Mouse (Mus musculus) ES-Bruce4 (cell line): ENCODE data around the gene Cbx8. TPM values are rescaled to one million over a fixed set of nuclear protein-coding genes. Genes with fewer than 3 reads are reported as not detected.
A peak's percentile ranks its signal among the peaks of the same experiment; 100 is the strongest.

Source experiments
- H3K27ac ChIP-seq: 2 replicates; pipeline ENCODE4 v1.5.1; 2012; ENCODE audit warnings: low read length, inconsistent platforms; ENCODE audit not compliant: insufficient read depth
- H3K27me3 ChIP-seq: 2 replicates; pipeline ENCODE4 v1.6.1; 2012; ENCODE audit warnings: mild to moderate bottlenecking, low read length, inconsistent platforms; ENCODE audit not compliant: control insufficient read depth, poor library complexity, insufficient read depth, severe bottlenecking
- H3K36me3 ChIP-seq: 2 replicates; pipeline ENCODE4 v1.6.1; 2012; ENCODE audit warnings: inconsistent platforms, mild to moderate bottlenecking, low read length, moderate library complexity; ENCODE audit not compliant: control insufficient read depth, poor library complexity, insufficient read depth, severe bottlenecking
- H3K4me1 ChIP-seq: one replicate; pipeline ENCODE4 v1.8.1; 2011; ENCODE audit warnings: low read length; ENCODE audit not compliant: control insufficient read depth, insufficient read depth
- H3K4me3 ChIP-seq: 2 replicates; pipeline ENCODE4 v1.5.1; 2011; ENCODE audit warnings: low read depth, mild to moderate bottlenecking, low read length
- H3K9ac ChIP-seq: 2 replicates; pipeline ENCODE4 v1.6.1; 2012; ENCODE audit warnings: low read depth, mild to moderate bottlenecking, inconsistent platforms; ENCODE audit not compliant: poor library complexity, severe bottlenecking
- H3K9me3 ChIP-seq: replicated peaks from 2 replicates; pipeline ENCODE4 v1.6.1; 2012; ENCODE audit warnings: mild to moderate bottlenecking, low read length, inconsistent platforms; ENCODE audit not compliant: control insufficient read depth, poor library complexity, insufficient read depth, severe bottlenecking
- CTCF ChIP-seq: IDR thresholded peaks from one replicate; pipeline ENCODE4 v1.8.1; 2011; ENCODE audit warnings: low read depth, low read length
- EP300 ChIP-seq: IDR thresholded peaks from 2 replicates; pipeline ENCODE4 v1.6.1; 2011; ENCODE audit warnings: low read depth, low read length; ENCODE audit not compliant: insufficient read depth
- POLR2A ChIP-seq: IDR thresholded peaks from one replicate; pipeline ENCODE4 v1.8.1; 2011; ENCODE audit warnings: low read length; ENCODE audit not compliant: insufficient read depth
- polyA plus RNA-seq: library from polyadenylated mRNA; stranded (reverse); fragments of >200 nt; gene quantifications from 2 replicates; pipeline ENCODE4 v1.2.4, GENCODE M21; 2011; ENCODE audit warnings: low read depth; ENCODE audit not compliant: missing spikeins, insufficient read depth, insufficient read length

Gene Cbx8
- polyA plus RNA-seq, 1 experiment: 0.75 TPM

- H3K9me3 ChIP-seq: no peaks in the 10 kb centered on the region
- no peak overlapping the region for H3K9ac ChIP-seq
- no peak overlapping the region for H3K4me3 ChIP-seq
- peaks cover 38% of the 10 kb centered on the region for H3K27me3 ChIP-seq
- H3K4me1 ChIP-seq: no peaks in the 10 kb centered on the region
- no peak overlapping the region for H3K27ac ChIP-seq
- H3K36me3 ChIP-seq: no peaks in the 10 kb centered on the region
- TF ChIP-seq POLR2A: no peak
- TF ChIP-seq EP300: no peak
- no peak for TF ChIP-seq CTCF
These were observed 4.0 kb upstream of the Cbx8 start for GRCm38 (mm10) chr11:119044551-119045337.

DNA sequence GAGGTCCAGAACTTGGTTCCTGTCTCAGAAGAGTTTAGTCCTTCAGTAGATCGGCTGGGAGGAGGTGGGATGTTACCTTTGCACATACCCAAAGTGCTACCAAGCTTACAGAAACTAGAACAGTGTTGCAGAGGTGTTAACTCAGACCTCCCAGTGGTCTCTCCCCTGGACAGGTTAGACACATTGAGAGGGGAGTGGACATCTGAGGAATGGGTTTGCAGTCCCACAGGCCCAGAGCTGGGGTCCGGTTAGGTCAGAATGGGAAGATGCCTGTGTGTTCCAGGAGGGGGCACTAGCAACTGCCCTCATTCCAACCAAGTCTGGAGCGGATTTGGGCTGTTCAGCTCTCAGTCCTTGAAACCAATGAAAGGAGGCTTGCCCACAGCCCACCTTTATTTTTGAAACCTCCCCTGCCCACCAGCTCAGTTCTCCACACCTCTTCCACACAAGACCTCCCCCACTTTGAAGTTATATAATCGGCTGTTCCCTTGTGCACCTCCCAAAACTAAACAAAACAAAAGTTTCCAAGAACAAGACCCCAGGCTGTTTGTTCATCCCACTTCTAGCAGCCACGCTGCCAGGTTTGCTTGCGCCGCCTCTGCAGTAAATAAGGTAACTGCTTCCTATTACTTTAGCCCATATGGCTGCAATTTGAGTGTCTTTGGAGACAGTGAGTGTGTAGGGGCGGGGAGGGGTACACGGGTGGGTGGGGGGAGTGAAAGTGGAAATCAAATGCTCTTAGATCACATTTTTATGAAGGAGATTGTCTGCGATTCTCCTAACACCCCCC, 3.2 kb upstream of the Cbx8 start:
- no peak overlapping the region for H3K4me3 ChIP-seq
- TF ChIP-seq CTCF: peak; percentile 58
- TF ChIP-seq EP300: no peak
- no peak overlapping the region for H3K9ac ChIP-seq
- no peaks in the 10 kb centered on the region for H3K4me1 ChIP-seq
- no peak overlapping the region for H3K27ac ChIP-seq
- peaks cover 33% of the 10 kb centered on the region for H3K27me3 ChIP-seq
- no peaks in the 10 kb centered on the region for H3K36me3 ChIP-seq
- no peaks in the 10 kb centered on the region for H3K9me3 ChIP-seq

DNA sequence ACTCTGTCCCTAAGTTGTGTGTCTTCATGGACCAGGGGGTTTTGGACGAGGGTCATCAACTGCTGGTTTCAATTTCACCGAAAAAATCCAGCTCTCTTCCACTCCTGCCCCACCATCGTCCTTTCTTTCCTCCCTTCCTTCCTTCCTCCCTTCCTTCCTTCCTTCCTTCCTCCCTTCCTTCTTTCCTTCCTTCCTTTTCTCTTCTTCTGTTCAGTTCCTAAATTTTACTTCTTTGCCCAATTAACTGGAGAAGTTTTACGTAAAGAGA, 2.4 kb upstream of the Cbx8 start:
- Histone ChIP-seq H3K4me3 (no peak overlapping the region), H3K4me1 (no peaks in the 10 kb centered on the region), H3K36me3 (no peaks in the 10 kb centered on the region), H3K27me3 (peaks cover 36% of the 10 kb centered on the region), H3K9ac (no peak overlapping the region), H3K27ac (no peak overlapping the region), H3K9me3 (no peaks in the 10 kb centered on the region)
- TF ChIP-seq POLR2A (no peak), EP300 (no peak), CTCF (no peak)

DNA sequence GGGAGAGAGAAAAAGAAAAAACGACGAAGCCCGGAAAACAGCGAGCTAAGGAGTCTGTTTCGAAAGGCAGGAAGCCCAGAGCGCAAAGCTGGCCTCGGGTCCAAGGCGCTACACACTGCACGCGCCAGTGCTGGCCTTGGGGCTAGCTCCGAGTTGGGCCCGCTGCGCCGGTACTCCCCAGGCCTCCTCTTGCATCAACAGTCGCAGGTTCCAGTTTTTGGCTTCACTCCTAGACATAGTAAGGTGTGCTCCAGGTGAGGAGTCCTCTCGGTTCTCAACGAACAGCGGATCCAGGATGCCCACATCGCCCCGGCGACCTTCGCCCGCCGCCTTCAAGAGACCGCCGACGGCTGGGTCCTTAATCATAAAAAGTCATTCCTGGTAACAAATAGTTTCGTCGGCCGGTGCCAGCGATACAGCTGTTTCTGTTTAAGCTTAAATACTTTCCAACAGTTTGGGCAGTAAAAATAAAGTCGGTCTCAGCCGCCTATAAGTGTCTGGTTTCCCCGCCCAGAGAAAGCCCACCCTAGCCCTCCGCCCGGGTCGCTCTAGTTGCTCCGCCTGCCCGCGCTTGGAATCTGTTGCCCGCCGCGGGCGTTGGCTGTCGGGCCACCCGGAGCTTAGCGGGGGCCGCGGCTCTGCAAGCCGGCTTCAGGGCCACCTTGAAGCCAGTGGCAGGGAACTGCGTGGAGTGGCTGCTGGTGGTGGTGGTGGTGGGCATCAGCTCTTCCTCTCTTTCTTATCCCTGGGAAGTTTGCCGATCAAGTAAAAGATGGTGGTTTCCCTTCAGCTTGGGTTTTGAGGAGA, 1.9 kb upstream of the Cbx8 start:
- Histone ChIP-seq H3K27me3 (peaks cover 37% of the 10 kb centered on the region), H3K36me3 (no peaks in the 10 kb centered on the region), H3K4me1 (no peaks in the 10 kb centered on the region), H3K9me3 (no peaks in the 10 kb centered on the region), H3K27ac (no peak overlapping the region), H3K9ac (no peak overlapping the region), H3K4me3 (no peak overlapping the region)
- TF ChIP-seq EP300 (no peak), POLR2A (no peak), CTCF (no peak)

- H3K27ac ChIP-seq: no peak overlapping the region
- peaks cover 35% of the 10 kb centered on the region for H3K27me3 ChIP-seq
- H3K36me3 ChIP-seq: no peaks in the 10 kb centered on the region
- H3K9me3 ChIP-seq: no peaks in the 10 kb centered on the region
- H3K9ac ChIP-seq: no peak overlapping the region
- H3K4me3 ChIP-seq: peak overlapping the region; percentile 69
- H3K4me1 ChIP-seq: no peaks in the 10 kb centered on the region
- TF ChIP-seq POLR2A (no peak), EP300 (no peak), CTCF (no peak)
These were observed 1.1 kb upstream of the Cbx8 start for GRCm38 (mm10) chr11:119041750-119042465.
